Mouse (Mus musculus) cerebellum, adult 11-12 months (tissue): ENCODE measurements around the gene Zscan22.
"Not testable (repeated sequence)": the region's sequence is repeated elsewhere in the genome, so short reads cannot be mapped to it uniquely, and the experiment has no call there.

Experiments used
- DNase-seq: peaks from one replicate; pipeline ENCODE4 v3.0.0; 2022

Zscan22 gene

GRCm38 (mm10) chr7:12927693-12928589 lies 30.3 kb downstream of the Zscan22 start:
- peak; percentile 82 for DNase-seq

GRCm38 (mm10) chr7:12933615-12934140 lies 36.1 kb downstream of the Zscan22 start:
- DNase-seq: no peak

- DNase-seq: no peak
These were observed 37.2 kb downstream of the Zscan22 start for GRCm38 (mm10) chr7:12934808-12935207.

- DNase-seq: not testable (repeated sequence)
These were observed 39.7 kb downstream of the Zscan22 start for GRCm38 (mm10) chr7:12937254-12937803.

- DNase-seq: no peak
These were observed 43.0 kb downstream of the Zscan22 start for GRCm38 (mm10) chr7:12940599-12940998.

GRCm38 (mm10) chr7:12943488-12943887 lies 45.9 kb downstream of the Zscan22 start:
- DNase-seq: no peak

GRCm38 (mm10) chr7:12949032-12949871 lies 51.6 kb downstream of the Zscan22 start:
- DNase-seq: peak; percentile 97

GRCm38 (mm10) chr7:12949872-12950229 lies 52.2 kb downstream of the Zscan22 start:
- no peak for DNase-seq

GRCm38 (mm10) chr7:12954896-12955295 lies 57.3 kb downstream of the Zscan22 start:
- no peak for DNase-seq

- no peak for DNase-seq
These were observed 59.9 kb downstream of the Zscan22 start for GRCm38 (mm10) chr7:12957511-12957910.
